Mouse (Mus musculus) midbrain, embryonic 12.5 days (tissue): ENCODE data around the gene 9530068E07Rik. TPM values are rescaled to one million over a fixed set of nuclear protein-coding genes. Genes with fewer than 3 reads are reported as not detected.
A peak's percentile ranks its signal among the peaks of the same experiment; 100 is the strongest.
"Not testable (repeated sequence)": the region's sequence is repeated elsewhere in the genome, so short reads cannot be mapped to it uniquely, and the experiment has no call there.

ENCODE experiments used
- ATAC-seq: fragments of 200-750 bp; cut with Nextera tagmentation; 2 replicates; pipeline ENCODE4 v1.8.0; 2017; ENCODE audit warnings: low read depth, moderate TSS enrichment, moderate library complexity; ENCODE audit not compliant: low FRiP score
- H3K27ac ChIP-seq: fragments of 300-500 bp; sonication (generic); replicated peaks from 2 replicates; pipeline ENCODE4 v1.5.1; 2016; ENCODE audit warnings: mild to moderate bottlenecking
- H3K27me3 ChIP-seq: fragments of 300-500 bp; sonication (generic); 2 replicates; pipeline ENCODE4 v1.6.1; 2016; ENCODE audit warnings: mild to moderate bottlenecking
- H3K36me3 ChIP-seq: fragments of 300-500 bp; sonication (generic); 2 replicates; pipeline ENCODE4 v1.6.1; 2016
- H3K4me1 ChIP-seq: fragments of 300-500 bp; sonication (generic); 2 replicates; pipeline ENCODE4 v1.6.1; 2016
- H3K4me2 ChIP-seq: fragments of 300-500 bp; sonication (generic); replicated peaks from 2 replicates; pipeline ENCODE4 v1.6.1; 2016; ENCODE audit warnings: mild to moderate bottlenecking, moderate library complexity
- H3K4me3 ChIP-seq: fragments of 300-500 bp; sonication (generic); 2 replicates; pipeline ENCODE4 v1.5.1; 2016; ENCODE audit warnings: mild to moderate bottlenecking
- H3K9ac ChIP-seq: fragments of 300-500 bp; sonication (generic); replicated peaks from 2 replicates; pipeline ENCODE4 v1.6.1; 2016; ENCODE audit warnings: mild to moderate bottlenecking, moderate library complexity
- H3K9me3 ChIP-seq: fragments of 300-500 bp; sonication (generic); 2 replicates; pipeline ENCODE4 v1.6.1; 2016; ENCODE audit warnings: mild to moderate bottlenecking
- WGBS: fragments of 180-500 bp; shearing (Covaris S2); methylation state at CpG from one replicate; pipeline ENCODE4 v1.1.7; 2016; 5-methylcytosine and 5-hydroxymethylcytosine counted together
- polyA plus RNA-seq: library from polyadenylated mRNA; unstranded; fragments of >200 nt; fragmentation: Nextera tagmentation; extraction: Ambion mirVana; gene quantifications from 2 replicates; pipeline ENCODE4 v1.2.1, GENCODE M21; 2016

The 9530068E07Rik gene
- polyA plus RNA-seq, 1 experiment from 2014 or later = 154 TPM

DNA sequence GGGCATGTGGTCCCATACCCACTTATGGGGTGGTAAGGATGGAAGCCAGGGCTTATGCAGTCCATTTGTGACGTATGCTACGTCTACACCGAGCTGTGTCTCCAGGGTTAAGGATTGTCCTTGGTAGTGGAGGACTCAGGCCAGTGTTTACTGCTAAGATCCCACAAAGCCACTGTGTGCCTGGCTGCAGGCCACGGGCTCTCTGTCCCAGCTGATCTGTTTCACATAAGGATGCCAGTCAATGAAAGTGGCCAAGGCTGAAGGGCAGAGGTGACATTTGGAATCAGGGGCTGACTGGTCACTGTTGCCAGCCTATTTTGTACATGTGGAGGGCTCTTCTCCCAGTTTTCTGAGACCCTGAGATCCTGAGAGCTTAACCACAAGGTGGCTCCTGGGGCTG, 18.6 kb upstream of the 9530068E07Rik start:
- no peak overlapping the region for H3K4me3 ChIP-seq
- H3K27ac ChIP-seq = no peak overlapping the region
- no peaks in the 10 kb centered on the region for H3K9me3 ChIP-seq
- H3K4me2 ChIP-seq = no peak overlapping the region
- WGBS = 92% methylated on average over 4 of the region's 4 CpGs
- H3K27me3 ChIP-seq = no peaks in the 10 kb centered on the region
- H3K36me3 ChIP-seq = peaks cover 54% of the 10 kb centered on the region
- no peak overlapping the region for H3K9ac ChIP-seq
- no peaks in the 10 kb centered on the region for H3K4me1 ChIP-seq
- ATAC-seq = no peak

GRCm38 (mm10) chr11:52379241-52379640, 17.0 kb upstream of the 9530068E07Rik start:
- H3K4me2 ChIP-seq = no peak overlapping the region
- peaks cover 66% of the 10 kb centered on the region for H3K36me3 ChIP-seq
- no peaks in the 10 kb centered on the region for H3K4me1 ChIP-seq
- 93% methylated on average over 3 of the region's 3 CpGs for WGBS
- H3K27ac ChIP-seq = no peak overlapping the region
- H3K9ac ChIP-seq = no peak overlapping the region
- ATAC-seq = no peak
- H3K9me3 ChIP-seq = no peaks in the 10 kb centered on the region
- no peak overlapping the region for H3K4me3 ChIP-seq
- H3K27me3 ChIP-seq = no peaks in the 10 kb centered on the region

DNA sequence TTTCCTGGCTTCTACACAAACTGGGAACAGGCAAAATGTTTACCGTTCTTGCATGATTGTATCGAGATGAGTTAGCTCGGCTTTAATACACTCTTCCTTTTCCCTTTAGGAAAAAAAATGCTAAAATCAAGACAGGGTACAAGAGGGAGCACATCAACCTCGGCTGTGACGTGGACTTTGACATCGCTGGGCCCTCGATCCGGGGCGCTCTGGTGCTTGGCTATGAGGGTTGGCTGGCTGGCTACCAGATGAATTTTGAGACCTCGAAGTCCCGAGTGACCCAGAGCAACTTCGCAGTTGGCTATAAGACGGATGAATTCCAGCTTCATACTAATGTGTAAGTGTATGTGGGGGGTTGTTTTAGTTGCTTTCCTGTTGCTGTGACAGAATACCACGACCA, 12.5 kb upstream of the 9530068E07Rik start:
- no peak overlapping the region for H3K4me3 ChIP-seq
- WGBS = 94% methylated on average over 14 of the region's 14 CpGs
- H3K9ac ChIP-seq = no peak overlapping the region
- peaks cover 73% of the 10 kb centered on the region for H3K36me3 ChIP-seq
- no peak overlapping the region for H3K27ac ChIP-seq
- H3K4me2 ChIP-seq = no peak overlapping the region
- no peaks in the 10 kb centered on the region for H3K27me3 ChIP-seq
- H3K4me1 ChIP-seq = no peaks in the 10 kb centered on the region
- ATAC-seq = no peak
- no peaks in the 10 kb centered on the region for H3K9me3 ChIP-seq

GRCm38 (mm10) chr11:52384667-52385066, 11.6 kb upstream of the 9530068E07Rik start:
- no peaks in the 10 kb centered on the region for H3K4me1 ChIP-seq
- peaks cover 71% of the 10 kb centered on the region for H3K36me3 ChIP-seq
- WGBS = 60% methylated on average over 3 of the region's 3 CpGs
- H3K27me3 ChIP-seq = no peaks in the 10 kb centered on the region
- no peak overlapping the region for H3K4me3 ChIP-seq
- ATAC-seq = no peak
- H3K9ac ChIP-seq = no peak overlapping the region
- no peaks in the 10 kb centered on the region for H3K9me3 ChIP-seq
- H3K4me2 ChIP-seq = no peak overlapping the region
- no peak overlapping the region for H3K27ac ChIP-seq

DNA sequence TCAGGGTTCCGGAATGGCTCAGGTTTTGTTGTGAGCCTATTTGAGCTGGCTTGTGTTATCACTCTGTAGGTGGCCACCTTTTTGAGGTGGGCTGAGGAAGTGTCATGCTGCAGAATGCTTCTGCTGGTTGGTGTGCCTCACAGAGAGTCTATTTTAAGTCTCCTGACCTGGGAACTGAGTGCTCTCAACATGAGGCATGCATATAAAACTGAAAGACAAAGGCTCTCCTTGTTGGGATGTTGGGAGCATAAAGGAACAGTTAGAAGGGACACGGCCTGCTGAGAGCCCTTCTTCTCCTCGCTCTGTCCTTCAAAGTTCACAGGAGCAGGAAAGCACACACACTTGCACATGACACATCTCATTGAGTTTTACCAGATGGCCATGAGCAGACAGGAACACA, 9.3 kb upstream of the 9530068E07Rik start:
- H3K27me3 ChIP-seq = no peaks in the 10 kb centered on the region
- WGBS = 92% methylated on average over 3 of the region's 3 CpGs
- H3K4me2 ChIP-seq = no peak overlapping the region
- H3K4me3 ChIP-seq = no peak overlapping the region
- H3K27ac ChIP-seq = no peak overlapping the region
- no peak overlapping the region for H3K9ac ChIP-seq
- H3K4me1 ChIP-seq = no peaks in the 10 kb centered on the region
- no peaks in the 10 kb centered on the region for H3K9me3 ChIP-seq
- peaks cover 63% of the 10 kb centered on the region for H3K36me3 ChIP-seq
- no peak for ATAC-seq

- Histone ChIP-seq H3K36me3 (peaks cover 57% of the 10 kb centered on the region), H3K4me1 (no peaks in the 10 kb centered on the region), H3K27ac (no peak overlapping the region), H3K4me3 (no peak overlapping the region), H3K9me3 (no peaks in the 10 kb centered on the region), H3K9ac (no peak overlapping the region), H3K4me2 (no peak overlapping the region), H3K27me3 (no peaks in the 10 kb centered on the region)
- 91% methylated on average over 12 of the region's 12 CpGs for WGBS
- ATAC-seq = no peak
Observed at GRCm38 (mm10) chr11:52388150-52388549, 8.1 kb upstream of the 9530068E07Rik start.

GRCm38 (mm10) chr11:52388979-52389378, 7.2 kb upstream of the 9530068E07Rik start:
- H3K4me2 ChIP-seq, H3K4me3 ChIP-seq, H3K9ac ChIP-seq, H3K27me3 ChIP-seq, H3K4me1 ChIP-seq, H3K9me3 ChIP-seq, ATAC-seq, H3K27ac ChIP-seq: not testable (repeated sequence)
- WGBS = 95% methylated on average over 5 of the region's 5 CpGs
- H3K36me3 ChIP-seq = peaks cover 54% of the 10 kb centered on the region

GRCm38 (mm10) chr11:52389933-52390332, 6.3 kb upstream of the 9530068E07Rik start:
- H3K36me3 ChIP-seq = peaks cover 46% of the 10 kb centered on the region
- no peak overlapping the region for H3K9ac ChIP-seq
- H3K4me1 ChIP-seq = no peaks in the 10 kb centered on the region
- no peaks in the 10 kb centered on the region for H3K9me3 ChIP-seq
- H3K4me3 ChIP-seq = no peak overlapping the region
- H3K4me2 ChIP-seq = no peak overlapping the region
- no peaks in the 10 kb centered on the region for H3K27me3 ChIP-seq
- WGBS = 94% methylated on average over 7 of the region's 7 CpGs
- no peak for ATAC-seq
- H3K27ac ChIP-seq = no peak overlapping the region

DNA sequence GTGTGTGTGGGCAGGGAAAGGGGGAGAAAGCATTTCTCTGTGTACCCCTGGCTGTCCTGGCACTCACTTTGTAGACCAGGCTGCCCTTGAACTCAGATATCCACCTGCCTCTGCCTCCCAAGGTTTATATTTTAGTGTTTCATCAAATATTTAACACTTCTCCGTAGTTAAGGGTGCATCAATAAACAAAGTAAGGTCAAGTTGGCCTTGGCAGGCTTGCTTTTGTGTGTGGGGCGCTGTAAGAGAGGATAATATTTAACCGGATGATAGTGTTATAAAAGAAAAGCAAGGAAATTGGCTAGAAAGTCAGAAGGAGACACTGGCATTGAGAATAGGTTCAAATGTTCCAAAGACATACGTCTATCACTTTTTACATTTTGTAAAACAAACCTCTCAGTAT, 1.7 kb upstream of the 9530068E07Rik start:
- peaks cover 7% of the 10 kb centered on the region for H3K36me3 ChIP-seq
- no peak overlapping the region for H3K4me2 ChIP-seq
- no peak overlapping the region for H3K4me3 ChIP-seq
- WGBS = 80% methylated on average over 4 of the region's 4 CpGs
- no peak for ATAC-seq
- H3K27me3 ChIP-seq = no peaks in the 10 kb centered on the region
- H3K27ac ChIP-seq = no peak overlapping the region
- H3K9ac ChIP-seq = no peak overlapping the region
- H3K4me1 ChIP-seq = peaks cover 10% of the 10 kb centered on the region
- H3K9me3 ChIP-seq = no peaks in the 10 kb centered on the region

DNA sequence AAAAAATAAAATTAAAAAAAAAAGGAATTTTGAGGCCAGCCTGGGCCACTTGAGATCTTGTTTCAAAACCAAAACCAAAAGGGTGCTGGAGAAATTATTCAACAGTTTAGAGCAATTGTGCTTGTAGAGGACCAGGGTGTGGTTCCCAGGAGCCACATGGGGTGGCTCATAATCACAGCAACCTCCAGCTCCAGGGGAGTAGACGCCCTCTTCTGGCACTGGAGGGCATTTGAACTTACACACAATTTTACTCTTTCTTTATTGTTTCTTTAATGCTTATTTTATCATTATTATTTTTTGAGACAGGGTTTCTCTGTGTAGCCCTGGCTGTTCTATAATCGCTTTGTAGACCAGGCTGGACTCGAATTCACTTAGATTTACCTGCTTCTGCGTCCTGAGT, 885 bp upstream of the 9530068E07Rik start:
- Histone ChIP-seq H3K4me3 (no peak overlapping the region), H3K4me1 (peaks cover 10% of the 10 kb centered on the region), H3K4me2 (no peak overlapping the region), H3K9ac (no peak overlapping the region), H3K27me3 (no peaks in the 10 kb centered on the region), H3K36me3 (no peaks in the 10 kb centered on the region; the same call in 1 of the 2 replicates), H3K27ac (no peak overlapping the region), H3K9me3 (no peaks in the 10 kb centered on the region)
- no peak for ATAC-seq
- 29% methylated on average over 4 of the region's 4 CpGs for WGBS

- peak overlapping the region; percentile 88 for H3K27ac ChIP-seq
- H3K4me2 ChIP-seq = peak overlapping the region; percentile 58
- no peaks in the 10 kb centered on the region for H3K27me3 ChIP-seq
- peak; percentile 86 for ATAC-seq
- H3K4me1 ChIP-seq = peaks cover 10% of the 10 kb centered on the region
- peak overlapping the region; percentile 92 for H3K9ac ChIP-seq
- H3K36me3 ChIP-seq = peaks cover 2% of the 10 kb centered on the region; the same call in 1 of the 2 replicates
- peak overlapping the region; percentile 87 for H3K4me3 ChIP-seq
- no peaks in the 10 kb centered on the region for H3K9me3 ChIP-seq
- under 1% methylated on average over 33 of the region's 33 CpGs for WGBS
Observed at GRCm38 (mm10) chr11:52396597-52397188, 465 bp downstream of the 9530068E07Rik start.

DNA sequence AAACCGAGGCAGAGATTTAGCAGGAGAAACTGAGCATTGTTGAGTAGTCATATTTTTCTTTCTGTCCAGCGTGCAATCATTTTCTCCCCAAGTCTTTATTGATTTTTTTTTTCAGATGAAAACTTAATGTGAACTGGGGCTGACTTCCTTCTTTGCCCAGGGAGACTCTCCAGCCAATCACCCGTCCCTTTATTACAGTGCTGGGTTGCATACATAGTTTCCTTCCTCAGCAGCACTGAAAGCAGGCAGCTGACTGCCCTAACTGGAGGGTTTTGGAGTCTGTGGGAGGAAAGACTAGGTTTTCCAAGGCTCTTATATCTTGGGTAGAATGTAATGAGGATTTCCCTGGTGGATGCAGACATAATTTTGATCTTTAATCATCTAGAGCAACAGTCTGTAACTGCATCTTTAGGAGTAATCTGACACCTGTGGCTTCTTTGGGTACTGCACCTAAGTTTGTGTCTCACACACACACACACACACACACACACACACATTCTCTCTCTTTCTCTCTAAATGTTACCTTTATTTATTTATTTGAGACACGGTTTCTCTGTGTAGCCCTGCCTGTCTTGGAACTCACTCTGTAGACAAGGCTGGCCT, 1.3 kb downstream of the 9530068E07Rik start:
- Histone ChIP-seq H3K4me1 (peaks cover 10% of the 10 kb centered on the region), H3K27ac (peak overlapping the region; percentile 88; the same call in 1 of the 2 replicates), H3K4me2 (peak overlapping the region; percentile 58), H3K9me3 (no peaks in the 10 kb centered on the region), H3K4me3 (peak overlapping the region; percentile 87), H3K9ac (peak overlapping the region; percentile 92), H3K27me3 (no peaks in the 10 kb centered on the region), H3K36me3 (peaks cover 3% of the 10 kb centered on the region; the same call in 1 of the 2 replicates)
- 92% methylated on average over 4 of the region's 4 CpGs for WGBS
- ATAC-seq = no peak
